Mouse (Mus musculus): Measurements from ENCODE around the gene Comp.

DNA sequence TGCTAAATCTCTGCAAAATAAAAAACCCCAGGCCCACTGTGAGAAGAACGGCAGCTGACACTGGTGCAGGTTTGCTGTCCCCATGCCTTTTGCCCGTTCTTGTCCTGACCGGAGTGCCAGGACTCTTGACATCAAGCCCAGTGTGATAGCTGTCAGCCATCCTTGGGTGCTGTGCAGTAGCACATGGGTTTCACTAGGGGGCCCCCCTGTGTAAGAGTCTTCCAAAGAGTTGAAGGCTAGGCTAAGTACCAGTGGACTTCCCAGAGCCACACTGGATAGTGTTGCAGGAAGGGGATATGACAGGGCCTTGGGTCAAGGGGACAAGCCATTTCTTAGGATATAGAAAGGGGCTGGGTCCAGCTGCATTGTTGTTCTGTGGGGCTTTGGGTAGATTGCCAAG, 9.9 kb downstream of the Comp start:
- TF ChIP-seq CTCF (conservative IDR thresholded peaks at IDR 0.05; ENCODE audit: low read length) (peak; percentile 90), POU5F1 (IDR thresholded peaks at IDR 0.05; ENCODE audit: borderline replicate concordance, low read length) (no peak), NANOG (IDR thresholded peaks at IDR 0.05; ENCODE audit: borderline replicate concordance, low read length) (no peak)
